Mouse (Mus musculus) A20 (cell line): ENCODE measurements around the gene Cnrip1.
"Not testable (repeated sequence)": the region's sequence is repeated elsewhere in the genome, so short reads cannot be mapped to it uniquely, and the experiment has no call there.

Experiments used
- DNase-seq: peaks from one replicate; pipeline ENCODE4 v3.0.0-alpha.2; 2011; ENCODE audit warnings: low read depth, low spot score

Gene Cnrip1

DNA sequence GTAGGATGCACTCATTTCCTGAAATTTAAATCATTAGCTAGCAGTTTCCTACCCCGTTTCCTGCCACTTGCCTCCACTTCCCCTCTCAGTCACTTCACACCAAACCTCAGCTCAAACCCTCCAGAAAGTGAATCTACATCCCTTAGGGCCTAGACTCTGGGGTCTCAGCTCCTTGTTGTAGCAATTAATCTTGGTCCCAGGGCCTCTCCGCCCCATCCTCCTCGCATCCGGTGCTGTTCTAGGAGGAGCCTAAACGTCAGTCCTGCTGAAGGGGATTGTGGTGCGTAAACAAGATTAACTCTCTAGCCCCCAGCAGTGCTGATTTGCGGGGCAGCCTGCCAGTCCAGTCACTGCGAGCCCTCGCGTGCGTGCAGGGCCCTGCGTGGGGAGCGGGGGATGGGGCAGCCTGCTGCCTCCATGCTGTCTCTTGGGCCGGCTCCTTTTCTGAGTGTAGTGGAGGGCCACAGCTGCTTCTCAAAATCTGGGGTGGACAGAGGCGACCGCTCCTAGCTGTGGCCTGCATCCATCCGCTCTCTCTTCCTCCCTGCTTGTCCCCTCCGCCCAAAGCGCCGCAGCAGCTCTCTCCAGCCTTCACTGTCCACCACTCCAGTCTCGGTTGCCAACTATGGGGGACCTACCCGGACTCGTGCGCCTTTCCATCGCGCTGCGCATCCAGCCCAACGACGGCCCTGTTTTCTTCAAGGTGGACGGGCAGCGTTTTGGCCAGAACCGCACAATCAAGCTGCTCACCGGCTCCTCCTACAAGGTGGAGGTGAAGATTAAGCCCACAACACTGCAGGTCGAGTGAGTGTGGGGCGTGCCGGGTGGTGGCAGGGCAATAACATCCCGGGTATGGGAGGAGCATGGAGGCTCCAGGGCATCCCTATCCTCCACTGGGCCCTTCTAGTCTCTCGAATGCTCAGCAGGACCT, at the start of gene Cnrip1, which contains the start of gene Plek:
Cnrip1 (plus strand) TSS at position 42 of the 931 bp plus-strand sequence.
Plek (minus strand) TSS at position 837 of the 931 bp plus-strand sequence.
- no peak for DNase-seq

GRCm38 (mm10) chr11:17002739-17003373, 48.5 kb upstream of the Cnrip1 start:
- DNase-seq: no peak

- DNase-seq: no peak
Observed at GRCm38 (mm10) chr11:17003757-17004156, 47.6 kb upstream of the Cnrip1 start.

GRCm38 (mm10) chr11:17004899-17005846, 46.2 kb upstream of the Cnrip1 start:
- DNase-seq: peak; percentile 58

GRCm38 (mm10) chr11:17006526-17006925, 44.9 kb upstream of the Cnrip1 start:
- DNase-seq: peak; percentile 51

DNA sequence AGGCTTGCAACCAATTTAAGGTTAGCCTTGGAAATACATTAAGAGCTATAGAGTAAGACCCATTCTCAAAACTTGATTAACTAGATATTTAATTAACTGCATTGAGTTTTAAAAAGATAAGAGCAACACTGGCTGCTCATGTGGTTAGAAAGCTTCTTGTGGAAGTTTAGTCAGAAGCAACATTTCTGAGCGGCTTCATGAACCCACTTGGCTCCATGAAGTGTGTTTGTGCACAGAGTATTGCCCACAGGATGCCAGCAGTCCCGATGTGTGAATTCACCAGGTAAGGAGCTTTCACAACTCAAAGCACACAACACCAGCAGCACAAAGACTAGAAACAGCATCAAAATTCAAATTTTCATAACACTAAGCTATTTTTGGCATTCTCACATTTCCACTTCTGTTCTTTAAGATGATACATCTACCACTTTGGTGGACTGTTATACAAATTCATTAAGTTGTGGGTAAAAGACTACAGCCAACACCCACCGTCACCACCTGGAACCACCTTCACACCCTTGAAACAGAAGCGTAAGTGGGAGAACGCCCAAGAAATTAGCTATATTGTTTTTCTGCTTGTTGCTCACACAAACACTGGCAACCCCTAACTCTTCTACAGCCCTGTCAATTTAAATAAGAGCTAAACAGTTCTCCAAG, 43.7 kb upstream of the Cnrip1 start:
- DNase-seq: peak; percentile 69

GRCm38 (mm10) chr11:17008498-17008941, 42.9 kb upstream of the Cnrip1 start:
- DNase-seq: peak; percentile 90

- DNase-seq: peak; percentile 80
Observed at GRCm38 (mm10) chr11:17012948-17013347, 38.4 kb upstream of the Cnrip1 start.

- peak; percentile 44 for DNase-seq
Observed at GRCm38 (mm10) chr11:17019328-17019727, 32.1 kb upstream of the Cnrip1 start.

GRCm38 (mm10) chr11:17023206-17023605, 28.2 kb upstream of the Cnrip1 start:
- DNase-seq: no peak

DNA sequence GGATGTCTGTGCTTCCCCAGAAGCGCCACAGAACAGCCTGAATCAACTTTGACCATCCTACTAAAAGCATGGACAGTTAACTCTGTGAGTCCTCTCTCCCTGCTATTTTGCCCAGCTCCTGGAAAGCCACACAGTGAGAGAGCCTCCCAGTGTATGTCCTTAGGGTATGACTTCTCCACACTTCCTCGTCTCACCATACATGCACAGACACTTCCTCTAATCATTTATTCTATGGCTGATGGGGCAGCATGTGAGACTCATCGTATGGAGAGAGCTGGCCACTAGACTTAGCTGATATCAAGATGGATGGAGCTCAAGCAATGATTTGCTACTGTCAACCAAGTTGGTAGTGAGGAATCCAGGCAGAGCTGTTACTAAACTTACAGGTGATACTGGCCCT, 27.4 kb upstream of the Cnrip1 start:
- no peak for DNase-seq

GRCm38 (mm10) chr11:17045806-17046205, 5.6 kb upstream of the Cnrip1 start:
- no peak for DNase-seq

DNA sequence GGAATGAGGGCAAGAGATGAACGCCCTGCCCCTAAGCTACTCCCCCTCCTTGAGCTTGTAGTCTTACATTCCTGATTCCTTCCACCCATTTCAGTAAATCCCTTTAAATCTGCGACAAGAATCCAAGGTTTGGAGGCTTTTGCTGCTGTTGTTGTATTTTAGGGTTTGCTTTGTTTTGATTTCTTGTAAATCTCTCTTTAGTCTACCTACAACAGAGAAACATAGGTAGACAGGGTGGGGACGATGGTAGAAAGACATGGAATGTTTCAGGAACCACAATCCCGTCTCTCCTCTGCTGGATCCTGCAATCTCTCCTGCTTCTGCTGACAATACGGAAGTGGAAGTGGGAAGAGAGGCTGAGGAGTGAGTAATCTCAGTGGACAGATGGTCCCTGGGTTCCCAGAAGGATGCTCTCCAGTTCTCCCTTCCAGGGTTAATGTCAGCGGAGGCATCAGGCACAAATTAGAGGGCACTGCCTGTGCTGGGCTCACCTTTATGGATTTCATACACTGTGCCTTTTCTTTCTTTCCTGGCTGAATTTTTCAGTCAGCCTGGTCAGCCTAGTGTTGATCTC, 1.2 kb downstream of the Cnrip1 start:
- DNase-seq: no peak

GRCm38 (mm10) chr11:17069360-17069759, 18.0 kb downstream of the Cnrip1 start:
- not testable (repeated sequence) for DNase-seq

DNA sequence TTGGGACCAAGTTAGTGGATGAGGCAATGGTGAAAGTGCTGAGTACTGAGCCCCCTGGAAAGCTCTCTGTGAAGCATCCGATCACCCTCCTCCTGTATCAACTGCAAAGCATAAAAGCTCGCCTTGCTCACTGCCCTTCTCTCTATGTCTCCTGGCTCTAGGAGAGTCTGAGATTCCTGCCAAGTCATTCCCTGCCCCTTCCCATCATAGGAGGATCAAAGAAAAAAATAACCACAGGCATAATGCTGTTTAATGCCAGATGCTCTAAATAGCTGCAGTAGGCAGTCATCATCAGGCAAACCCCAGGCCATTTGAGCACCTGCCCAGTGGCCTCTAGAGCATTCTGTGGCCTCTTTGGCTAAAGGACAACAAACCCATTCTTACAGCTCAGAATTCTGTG, 24.3 kb downstream of the Cnrip1 start:
- DNase-seq: no peak

DNA sequence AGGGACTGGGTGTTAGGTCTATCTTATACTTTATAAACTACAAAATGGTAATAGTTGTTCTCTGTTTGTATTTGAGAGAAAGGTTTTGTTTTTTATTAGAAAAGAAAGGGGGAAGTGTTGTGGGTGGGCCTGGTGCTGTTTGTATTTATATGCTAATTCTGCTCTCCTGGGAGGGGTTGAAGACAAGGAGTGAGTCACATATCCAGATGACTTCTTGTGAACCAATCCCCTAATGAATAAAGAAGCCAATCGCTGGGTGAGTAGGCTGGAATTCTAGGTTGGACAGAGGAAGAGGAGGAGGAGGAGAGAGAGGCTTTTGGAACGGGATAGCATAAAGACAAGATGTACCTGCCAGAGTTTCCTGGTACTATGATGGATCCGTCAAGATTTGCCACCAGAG, 30.7 kb downstream of the Cnrip1 start:
- no peak for DNase-seq

GRCm38 (mm10) chr11:17082953-17083352, 31.6 kb downstream of the Cnrip1 start:
- DNase-seq: peak; percentile 42

GRCm38 (mm10) chr11:17083455-17083854, 32.1 kb downstream of the Cnrip1 start:
- DNase-seq: no peak

DNA sequence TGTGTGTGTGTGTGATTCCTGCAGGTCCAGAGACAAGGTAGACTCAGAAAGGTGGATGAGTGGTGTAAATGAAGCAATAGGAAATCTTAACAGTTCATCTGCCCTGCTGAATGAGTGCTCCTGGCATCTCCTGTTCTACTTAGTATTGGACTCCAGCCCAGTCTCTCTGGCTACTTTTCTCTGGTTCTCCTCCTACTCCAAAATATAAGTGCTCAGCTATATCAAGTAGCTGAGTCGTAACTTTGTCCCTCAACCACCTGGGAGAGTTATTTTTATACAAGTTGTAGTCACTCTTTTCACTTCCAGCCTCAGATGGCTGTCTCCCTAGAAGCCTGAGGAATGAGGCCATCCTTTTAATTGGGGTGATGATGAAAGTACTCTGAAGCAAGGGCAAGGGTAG, 32.5 kb downstream of the Cnrip1 start:
- no peak for DNase-seq

DNA sequence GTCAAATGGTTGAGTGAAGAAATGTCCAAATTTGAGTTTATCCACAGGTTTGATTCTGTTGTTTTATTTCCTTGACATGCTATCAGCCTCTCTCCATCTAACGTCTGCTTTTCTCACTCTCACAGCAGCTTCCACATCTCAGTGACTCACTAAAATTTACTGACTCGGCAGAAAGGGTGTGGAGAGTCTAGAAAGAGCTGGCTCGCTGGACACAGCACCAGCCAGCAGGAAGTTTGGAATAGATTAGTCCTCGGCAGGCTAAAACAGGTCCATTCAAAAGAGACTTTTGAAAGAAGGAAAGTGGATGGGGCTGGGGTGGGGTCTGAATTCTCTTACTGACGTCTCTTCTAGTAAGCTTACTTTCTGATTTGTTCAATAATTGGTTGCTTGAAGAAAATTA, 34.7 kb downstream of the Cnrip1 start:
- DNase-seq: no peak

DNA sequence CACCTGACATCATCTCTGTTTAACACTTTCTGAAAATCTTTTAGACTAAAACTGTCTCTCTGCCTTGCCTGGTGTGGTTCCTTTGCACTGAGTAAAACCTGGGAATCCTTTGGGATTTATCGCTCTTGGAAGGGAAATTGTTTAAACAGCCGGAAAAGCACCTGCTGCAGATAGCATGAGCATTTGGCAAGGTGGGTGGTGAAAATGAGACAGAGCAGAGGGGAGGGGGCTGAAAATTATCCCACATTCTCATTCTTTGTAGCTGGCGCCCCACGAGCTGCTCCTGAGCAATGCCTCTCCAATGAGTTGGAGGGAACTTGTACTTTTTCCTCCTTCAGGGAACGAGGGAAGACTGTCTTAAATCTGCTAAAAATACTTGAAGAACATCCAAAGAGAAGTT, 55.5 kb downstream of the Cnrip1 start:
- no peak for DNase-seq
